Mouse (Mus musculus) heart, adult 18-20 months (tissue): ENCODE data around the gene Slc17a3. TPM values are rescaled to one million over a fixed set of nuclear protein-coding genes. Genes with fewer than 3 reads are reported as not detected.

Experiments used
- DNase-seq, 2 experiments: peaks; one replicate each; pipeline ENCODE4 v3.0.0; 2021 to 2022; ENCODE audit warnings: mixed read lengths in 1 of 2
- total RNA-seq, 2 experiments: library from RNA; stranded (reverse); gene quantifications; 2 replicates each; pipeline ENCODE4 v1.2.3; 2021

Slc17a3 gene
- total RNA-seq, 2 experiments from 2014 or later = not detected

GRCm38 (mm10) chr13:23873141-23873540 is 33.9 kb downstream of the Slc17a3 start:
- DNase-seq = no peak

GRCm38 (mm10) chr13:23879106-23879505 is 39.9 kb downstream of the Slc17a3 start:
- DNase-seq = no peak

GRCm38 (mm10) chr13:23879636-23880035 is 40.4 kb downstream of the Slc17a3 start:
- no peak for DNase-seq

- peak; percentile 16 to 17 for DNase-seq
These were observed 46.3 kb downstream of the Slc17a3 start for GRCm38 (mm10) chr13:23885540-23885939.

- no peak for DNase-seq
These were observed 47.9 kb downstream of the Slc17a3 start for GRCm38 (mm10) chr13:23887026-23887725.

- no peak for DNase-seq
These were observed 49.9 kb downstream of the Slc17a3 start for GRCm38 (mm10) chr13:23889011-23889605.

- no peak for DNase-seq
These were observed 53.5 kb downstream of the Slc17a3 start for GRCm38 (mm10) chr13:23892592-23893268.

- no peak for DNase-seq
These were observed 54.0 kb downstream of the Slc17a3 start for GRCm38 (mm10) chr13:23893269-23893593.

GRCm38 (mm10) chr13:23898242-23898641 is 59.0 kb downstream of the Slc17a3 start:
- peak; percentile 9 to 30 for DNase-seq

- DNase-seq = no peak
These were observed 67.7 kb downstream of the Slc17a3 start for GRCm38 (mm10) chr13:23906906-23907305.

GRCm38 (mm10) chr13:23910121-23910520 is 70.9 kb downstream of the Slc17a3 start:
- no peak for DNase-seq

Other genes with a start within 250 kb of the Slc17a3 start
- gene Hist1h2be, start 218.3 kb upstream of the Slc17a3 start, total RNA-seq = 10 to 100 TPM in 1 of 2 experiments, 1 to 10 TPM in 1; 8.6 to 10.2 TPM
- 10 to 100 TPM; 19.6 to 19.7 TPM for gene Hist1h1e, start 216.9 kb upstream of the Slc17a3 start, total RNA-seq
- 1 to 10 TPM; 1.2 to 1.3 TPM for gene Hist1h2ac, start 155.5 kb upstream of the Slc17a3 start, total RNA-seq
- 10 to 100 TPM; 71.2 to 76.1 TPM for gene Hist1h2bc, start 155.2 kb upstream of the Slc17a3 start, total RNA-seq
- gene Hist1h1t, start 143.6 kb upstream of the Slc17a3 start, total RNA-seq = not detected
- gene Hist1h4c, start 141.0 kb upstream of the Slc17a3 start, total RNA-seq = 10 to 100 TPM; 42.5 to 46.8 TPM
- gene Hfe, start 128.6 kb upstream of the Slc17a3 start, total RNA-seq = 10 to 100 TPM; 60.9 to 64.1 TPM
- gene Hist1h1c, start 100.6 kb upstream of the Slc17a3 start, total RNA-seq = 100 to 1,000 TPM; 162 to 175 TPM
- 1 to 10 TPM; 2.5 to 3.4 TPM for gene Hist1h3c, start 93.8 kb upstream of the Slc17a3 start, total RNA-seq
- 1 to 10 TPM; 7.4 to 8.1 TPM for gene Hist1h2bb, start 92.7 kb upstream of the Slc17a3 start, total RNA-seq
- gene Hist1h2ab, start 88.3 kb upstream of the Slc17a3 start, total RNA-seq = 1 to 10 TPM; 5.8 to 6.8 TPM
- gene Hist1h3b, start 87.2 kb upstream of the Slc17a3 start, total RNA-seq = 10 to 100 TPM in 1 of 2 experiments, 1 to 10 TPM in 1; 8.3 to 10.5 TPM
- gene Hist1h4b, start 82.4 kb upstream of the Slc17a3 start, total RNA-seq = 10 to 100 TPM in 1 of 2 experiments, 1 to 10 TPM in 1; 9.6 to 10.9 TPM
- gene Hist1h4a, start 78.2 kb upstream of the Slc17a3 start, total RNA-seq = 1 to 10 TPM; 5.4 to 6.4 TPM
- 10 to 100 TPM in 1 of 2 experiments, 1 to 10 TPM in 1; 7.5 to 10.7 TPM for gene Hist1h3a, start 77.0 kb upstream of the Slc17a3 start, total RNA-seq
- gene Hist1h1a, start 75.8 kb upstream of the Slc17a3 start, total RNA-seq = 1 to 10 TPM; 4.3 to 5.4 TPM
- gene Trim38, start 69.5 kb upstream of the Slc17a3 start, total RNA-seq = under 1 TPM in 1 of 2 experiments, not detected in 1; 0.21 TPM
- not detected for gene Slc17a2, start 32.4 kb upstream of the Slc17a3 start, total RNA-seq
- gene Slc17a1, start 28.3 kb downstream of the Slc17a3 start, total RNA-seq = not detected
- gene Slc17a4, start 75.6 kb downstream of the Slc17a3 start, total RNA-seq = not detected
- gene Hist1h2ba, start 94.7 kb downstream of the Slc17a3 start, total RNA-seq = not detected
- gene Hist1h2aa, start 95.0 kb downstream of the Slc17a3 start, total RNA-seq = not detected
- not detected for gene Scgn, start 151.8 kb downstream of the Slc17a3 start, total RNA-seq